Mouse (Mus musculus) liver, embryonic 16.5 days (tissue): ENCODE data around the gene Epb41l4b. TPM values are rescaled to one million over a fixed set of nuclear protein-coding genes. Genes with fewer than 3 reads are reported as not detected.

Experiments
- ATAC-seq: fragments of 200-750 bp; cut with Nextera tagmentation; 2 replicates; pipeline ENCODE4 v1.8.0; 2017; ENCODE audit warnings: low read depth, mild to moderate bottlenecking, moderate number of reproducible peaks, moderate library complexity
- H3K27ac ChIP-seq: fragments of 300-500 bp; sonication (generic); 2 replicates; pipeline ENCODE4 v1.5.1; 2014; ENCODE audit warnings: mild to moderate bottlenecking, low read length
- H3K27me3 ChIP-seq: fragments of 300-500 bp; sonication (generic); 2 replicates; pipeline ENCODE4 v1.6.1; 2014; ENCODE audit warnings: low read depth, low read length, mixed read lengths; ENCODE audit not compliant: control insufficient read depth, insufficient read depth
- H3K36me3 ChIP-seq: fragments of 300-500 bp; sonication (generic); 2 replicates; pipeline ENCODE4 v1.6.1; 2014; ENCODE audit warnings: mild to moderate bottlenecking; ENCODE audit not compliant: control insufficient read depth, insufficient read depth
- H3K4me1 ChIP-seq: fragments of 300-500 bp; sonication (generic); 2 replicates; pipeline ENCODE4 v1.6.1; 2014; ENCODE audit warnings: low read depth, low read length, mixed read lengths; ENCODE audit not compliant: control insufficient read depth
- H3K4me2 ChIP-seq: fragments of 300-500 bp; sonication (generic); 2 replicates; pipeline ENCODE4 v1.6.1; 2014; ENCODE audit warnings: low read depth, low read length, mixed read lengths
- H3K4me3 ChIP-seq: fragments of 300-500 bp; sonication (generic); 2 replicates; pipeline ENCODE4 v1.5.1; 2014; ENCODE audit warnings: low read depth, mild to moderate bottlenecking, low read length
- H3K9ac ChIP-seq: fragments of 300-500 bp; sonication (generic); 2 replicates; pipeline ENCODE4 v1.6.1; 2014; ENCODE audit warnings: low read depth, low read length
- H3K9me3 ChIP-seq: fragments of 300-500 bp; sonication (generic); replicated peaks from 2 replicates; pipeline ENCODE4 v1.6.1; 2016; ENCODE audit warnings: low read length; ENCODE audit not compliant: control insufficient read depth
- WGBS: fragments of 180-500 bp; shearing (Covaris S2); extraction: QIAGEN DNeasy Blood & Tissue Kit; methylation state at CpG from one replicate; pipeline ENCODE4 v1.1.7; 2014; ENCODE audit not compliant: insufficient replicate concordance; 5-methylcytosine and 5-hydroxymethylcytosine counted together
- polyA plus RNA-seq: library from polyadenylated mRNA; unstranded; fragments of >200 nt; fragmentation: Nextera tagmentation; extraction: Ambion mirVana; gene quantifications from 2 replicates; pipeline ENCODE4 v1.2.1, GENCODE M21; 2015

Epb41l4b gene
- polyA plus RNA-seq, 1 experiment from 2014 or later, result 2.0 TPM

- WGBS, result 39% methylated on average over 5 of the region's 5 CpGs
- no peak overlapping the region for H3K27ac ChIP-seq
- no peak overlapping the region for H3K9ac ChIP-seq
- H3K4me2 ChIP-seq, result no peak overlapping the region
- no peak overlapping the region for H3K4me3 ChIP-seq
- no peaks in the 10 kb centered on the region for H3K36me3 ChIP-seq
- no peaks in the 10 kb centered on the region for H3K27me3 ChIP-seq
- no peak for ATAC-seq
- no peaks in the 10 kb centered on the region for H3K4me1 ChIP-seq
- H3K9me3 ChIP-seq, result no peaks in the 10 kb centered on the region
Observed at GRCm38 (mm10) chr4:57034169-57034568, 109.1 kb downstream of the Epb41l4b start.

- Histone ChIP-seq H3K9me3 (no peaks in the 10 kb centered on the region), H3K9ac (no peak overlapping the region), H3K4me3 (no peak overlapping the region), H3K4me2 (no peak overlapping the region), H3K4me1 (no peaks in the 10 kb centered on the region), H3K27me3 (no peaks in the 10 kb centered on the region), H3K36me3 (no peaks in the 10 kb centered on the region), H3K27ac (no peak overlapping the region)
- WGBS, result 34% methylated on average over 4 of the region's 4 CpGs
- no peak for ATAC-seq
Observed at GRCm38 (mm10) chr4:57031440-57031839, 111.8 kb downstream of the Epb41l4b start.

- Histone ChIP-seq H3K27me3 (no peaks in the 10 kb centered on the region), H3K9me3 (no peaks in the 10 kb centered on the region), H3K4me3 (no peak overlapping the region), H3K4me2 (no peak overlapping the region), H3K27ac (no peak overlapping the region), H3K36me3 (no peaks in the 10 kb centered on the region), H3K9ac (no peak overlapping the region), H3K4me1 (no peaks in the 10 kb centered on the region)
- no peak for ATAC-seq
- WGBS, result 18% methylated on average over 10 of the region's 10 CpGs
Observed at GRCm38 (mm10) chr4:57027954-57028353, 115.3 kb downstream of the Epb41l4b start.

- no peaks in the 10 kb centered on the region for H3K27me3 ChIP-seq
- H3K4me3 ChIP-seq, result no peak overlapping the region
- H3K4me1 ChIP-seq, result no peaks in the 10 kb centered on the region
- H3K4me2 ChIP-seq, result no peak overlapping the region
- no peak for ATAC-seq
- H3K9me3 ChIP-seq, result no peaks in the 10 kb centered on the region
- no peaks in the 10 kb centered on the region for H3K36me3 ChIP-seq
- H3K9ac ChIP-seq, result no peak overlapping the region
- H3K27ac ChIP-seq, result no peak overlapping the region
- 65% methylated on average over 3 of the region's 3 CpGs for WGBS
Observed at GRCm38 (mm10) chr4:57023527-57023926, 119.7 kb downstream of the Epb41l4b start.

GRCm38 (mm10) chr4:57021288-57021687 is 121.9 kb downstream of the Epb41l4b start:
- no peak for ATAC-seq
- no peaks in the 10 kb centered on the region for H3K36me3 ChIP-seq
- H3K9me3 ChIP-seq, result no peaks in the 10 kb centered on the region
- no peak overlapping the region for H3K4me2 ChIP-seq
- no peak overlapping the region for H3K9ac ChIP-seq
- no peaks in the 10 kb centered on the region for H3K27me3 ChIP-seq
- H3K27ac ChIP-seq, result no peak overlapping the region
- no peak overlapping the region for H3K4me3 ChIP-seq
- 73% methylated on average over 3 of the region's 3 CpGs for WGBS
- H3K4me1 ChIP-seq, result no peaks in the 10 kb centered on the region

GRCm38 (mm10) chr4:57017229-57017628 is 126.0 kb downstream of the Epb41l4b start:
- Histone ChIP-seq H3K4me3 (no peak overlapping the region), H3K27ac (no peak overlapping the region), H3K9me3 (no peaks in the 10 kb centered on the region), H3K9ac (no peak overlapping the region), H3K4me2 (no peak overlapping the region), H3K27me3 (no peaks in the 10 kb centered on the region), H3K36me3 (no peaks in the 10 kb centered on the region), H3K4me1 (no peaks in the 10 kb centered on the region)
- ATAC-seq, result 0 out of 2 replicates have a peak, but pooled peaks have one; percentile 39
- 14% methylated on average over 5 of the region's 5 CpGs for WGBS

GRCm38 (mm10) chr4:57016366-57017171 is 126.7 kb downstream of the Epb41l4b start:
- no peaks in the 10 kb centered on the region for H3K36me3 ChIP-seq
- H3K27me3 ChIP-seq, result no peaks in the 10 kb centered on the region
- ATAC-seq, result no peak
- H3K9ac ChIP-seq, result no peak overlapping the region
- H3K4me3 ChIP-seq, result no peak overlapping the region
- no peak overlapping the region for H3K27ac ChIP-seq
- no peaks in the 10 kb centered on the region for H3K4me1 ChIP-seq
- WGBS, result 30% methylated on average over 18 of the region's 18 CpGs
- no peak overlapping the region for H3K4me2 ChIP-seq
- H3K9me3 ChIP-seq, result no peaks in the 10 kb centered on the region

- Histone ChIP-seq H3K4me1 (no peaks in the 10 kb centered on the region), H3K27me3 (no peaks in the 10 kb centered on the region), H3K4me2 (no peak overlapping the region), H3K4me3 (no peak overlapping the region), H3K9ac (no peak overlapping the region), H3K9me3 (no peaks in the 10 kb centered on the region), H3K36me3 (no peaks in the 10 kb centered on the region), H3K27ac (no peak overlapping the region)
- peak; percentile 70 for ATAC-seq
- 59% methylated on average over 5 of the region's 5 CpGs for WGBS
Observed at GRCm38 (mm10) chr4:57015032-57015431, 128.2 kb downstream of the Epb41l4b start.

- no peaks in the 10 kb centered on the region for H3K4me1 ChIP-seq
- WGBS, result 31% methylated on average over 8 of the region's 8 CpGs
- ATAC-seq, result no peak
Observed at GRCm38 (mm10) chr4:57011454-57012046, 131.7 kb downstream of the Epb41l4b start.

More at GRCm38 (mm10) chr4:57011454-57012046, 131.7 kb downstream of the Epb41l4b start:
- H3K4me3 ChIP-seq, result no peak overlapping the region
- H3K36me3 ChIP-seq, result no peaks in the 10 kb centered on the region
- no peak overlapping the region for H3K9ac ChIP-seq
- H3K27ac ChIP-seq, result no peak overlapping the region
- H3K9me3 ChIP-seq, result no peaks in the 10 kb centered on the region
- no peak overlapping the region for H3K4me2 ChIP-seq
- no peaks in the 10 kb centered on the region for H3K27me3 ChIP-seq
